Mouse (Mus musculus): Measurements from ENCODE around the gene Crhbp.

GRCm38 (mm10) chr13:95444291-95444690 lies 433 bp downstream of the Crhbp start:
- no peak for TF ChIP-seq POLR2A (IDR thresholded peaks at IDR 0.05; ENCODE audit: control insufficient read depth, extremely low read depth, insufficient read depth, low read length, poor library complexity)
- no peak for TF ChIP-seq CTCF (IDR thresholded peaks at IDR 0.05; ENCODE audit: borderline replicate concordance, control insufficient read depth, extremely low read depth, insufficient read depth, low read length, poor library complexity)
